In genomic region chrX:60890651-60891050, GRCm38 (mm10) we compare ENCODE assay signal across 13 mouse cellular contexts. TPM values are rescaled to one million over a fixed set of nuclear protein-coding genes. Genes with fewer than 3 reads are reported as not detected.
DNase-seq lines count a peak whose midpoint lies in the region; ATAC-seq and TF ChIP-seq lines count a peak whose summit lies in the region.
"Had no signal": no experiment of that assay in that cellular context is flagged by ENCODE, and none has a peak within 500 bp of the region (broad histone marks: within the 10 kb centered on the region; RNA-seq: fewer than 3 reads in every experiment).

No protein-coding gene starts in this region.

- H3K27me3 ChIP-seq in limb, embryonic 11.5 days (ENCODE audit: control insufficient read depth, insufficient read depth, low read length), result peaks cover 40% of the 10 kb centered on the region
- H3K27me3 ChIP-seq in limb, embryonic 10.5 days (ENCODE audit: low read depth, poor library complexity, severe bottlenecking), result peaks cover 91% of the 10 kb centered on the region
- peaks cover 64% of the 10 kb centered on the region for H3K27me3 ChIP-seq in forebrain, embryonic 10.5 days (ENCODE audit: poor library complexity, severe bottlenecking)
- H3K27me3 ChIP-seq in hindbrain, postnatal 0 days (ENCODE audit: insufficient read depth, low read length), result no peaks in the 10 kb centered on the region
- no peaks in the 10 kb centered on the region for H3K27me3 ChIP-seq in neural tube, embryonic 14.5 days (ENCODE audit: control insufficient read depth, insufficient read depth, low read length)

- H3K4me1 ChIP-seq in limb, embryonic 11.5 days (ENCODE audit: control insufficient read depth, insufficient read depth, low read length), result no peaks in the 10 kb centered on the region
- peaks cover 9% of the 10 kb centered on the region; the same call in 1 of the 2 replicates for H3K4me1 ChIP-seq in limb, embryonic 10.5 days
- peaks cover 31% of the 10 kb centered on the region for H3K4me1 ChIP-seq in forebrain, embryonic 10.5 days
- no peaks in the 10 kb centered on the region for H3K4me1 ChIP-seq in hindbrain, postnatal 0 days (ENCODE audit: insufficient read depth, low read length)
- no peaks in the 10 kb centered on the region for H3K4me1 ChIP-seq in neural tube, embryonic 14.5 days (ENCODE audit: control insufficient read depth, insufficient read depth, low read length)
- H3K4me1 ChIP-seq: embryonic facial prominence, embryonic 12.5 days had no signal

- H3K9me3 ChIP-seq in limb, embryonic 11.5 days (ENCODE audit: control insufficient read depth, low read length), result 0 out of 2 replicates have a peak, but pooled peaks cover 3% of the 10 kb centered on the region
- no peaks in the 10 kb centered on the region for H3K9me3 ChIP-seq in limb, embryonic 10.5 days (replicated peaks)
- H3K9me3 ChIP-seq in forebrain, embryonic 10.5 days, result no peaks in the 10 kb centered on the region; the same call in 1 of the 2 replicates
- H3K9me3 ChIP-seq in hindbrain, postnatal 0 days (ENCODE audit: low read length), result no peaks in the 10 kb centered on the region
- no peaks in the 10 kb centered on the region for H3K9me3 ChIP-seq in neural tube, embryonic 14.5 days (ENCODE audit: control insufficient read depth, low read length)
- H3K9me3 ChIP-seq: embryonic facial prominence, embryonic 12.5 days had no signal

- no peak for TF ChIP-seq CTCF in hindbrain, postnatal 0 days (IDR thresholded peaks at IDR 0.05; ENCODE audit: low read depth)

- no peak overlapping the region for H3K9ac ChIP-seq in limb, embryonic 11.5 days (ENCODE audit: low read length)
- no peak overlapping the region for H3K9ac ChIP-seq in hindbrain, postnatal 0 days (replicated peaks; ENCODE audit: low read length)
- no peak overlapping the region for H3K9ac ChIP-seq in neural tube, embryonic 14.5 days (replicated peaks; ENCODE audit: low read depth, low read length)
- H3K9ac ChIP-seq: embryonic facial prominence, embryonic 12.5 days had no signal

- ATAC-seq in limb, embryonic 11.5 days (ENCODE audit: insufficient number of reproducible peaks, low FRiP score, low TSS enrichment, low read depth), result no peak
- ATAC-seq in hindbrain, postnatal 0 days, result no peak
- ATAC-seq in neural tube, embryonic 14.5 days (ENCODE audit: low read depth), result no peak

- no peak overlapping the region for H3K4me2 ChIP-seq in limb, embryonic 11.5 days (ENCODE audit: low read depth, severe bottlenecking)
- H3K4me2 ChIP-seq in hindbrain, postnatal 0 days (ENCODE audit: low read depth, low read length), result peak overlapping the region; percentile 59
- H3K4me2 ChIP-seq in neural tube, embryonic 14.5 days (ENCODE audit: low read depth, low read length), result peak overlapping the region; percentile 59; the same call in 1 of the 2 replicates

- DNase-seq in limb, embryonic 11.5 days (ENCODE audit: low spot score), result peak; percentile 27
- DNase-seq in limb, embryonic 10.5 days (ENCODE audit: low spot score), result no peak
- DNase-seq in forebrain, embryonic 10.5 days (ENCODE audit: extremely low spot score, low spot score), result no peak
- peak; percentile 1 for DNase-seq in hindbrain, postnatal 0 days (ENCODE audit: low spot score)
- no peak for DNase-seq in urinary bladder, postnatal 10 days (ENCODE audit: low spot score)
- no peak for DNase-seq in spleen, postnatal 4 days (ENCODE audit: low spot score in 2 of 2)
- DNase-seq: adrenal gland, postnatal 36 days; thymus, adult 18-20 months had no signal

- no peak overlapping the region for H3K4me3 ChIP-seq in limb, embryonic 11.5 days (ENCODE audit: low read depth, low read length)
- H3K4me3 ChIP-seq in limb, embryonic 10.5 days, result no peak overlapping the region
- peak overlapping the region; percentile 69 for H3K4me3 ChIP-seq in forebrain, embryonic 10.5 days
- H3K4me3 ChIP-seq in hindbrain, postnatal 0 days (ENCODE audit: low read length), result peak overlapping the region; percentile 49
- H3K4me3 ChIP-seq in neural tube, embryonic 14.5 days (ENCODE audit: low read depth, low read length), result no peak overlapping the region; the same call in 1 of the 2 replicates

- H3K36me3 ChIP-seq in limb, embryonic 11.5 days (ENCODE audit: control insufficient read depth, insufficient read depth, low read length), result no peaks in the 10 kb centered on the region
- no peaks in the 10 kb centered on the region for H3K36me3 ChIP-seq in limb, embryonic 10.5 days
- H3K36me3 ChIP-seq in forebrain, embryonic 10.5 days (replicated peaks), result peaks cover 8% of the 10 kb centered on the region
- no peaks in the 10 kb centered on the region for H3K36me3 ChIP-seq in hindbrain, postnatal 0 days (ENCODE audit: insufficient read depth, low read length)
- no peaks in the 10 kb centered on the region for H3K36me3 ChIP-seq in neural tube, embryonic 14.5 days (ENCODE audit: control insufficient read depth, insufficient read depth, low read length)
- H3K36me3 ChIP-seq: embryonic facial prominence, embryonic 12.5 days; G1E had no signal

- 18% methylated on average over 18 of the region's 18 CpGs for WGBS in limb, embryonic 11.5 days
- 19% methylated on average over 18 of the region's 18 CpGs for WGBS in limb, embryonic 10.5 days
- 20% methylated on average over 18 of the region's 18 CpGs for WGBS in forebrain, embryonic 10.5 days
- WGBS in hindbrain, postnatal 0 days, result 30% methylated on average over 18 of the region's 18 CpGs
- 16% methylated on average over 18 of the region's 18 CpGs for WGBS in neural tube, embryonic 14.5 days

- no peak overlapping the region for H3K27ac ChIP-seq in limb, embryonic 11.5 days (replicated peaks; ENCODE audit: low read depth, low read length)
- H3K27ac ChIP-seq in limb, embryonic 10.5 days, result no peak overlapping the region
- H3K27ac ChIP-seq in forebrain, embryonic 10.5 days, result peak overlapping the region; percentile 93
- no peak overlapping the region for H3K27ac ChIP-seq in hindbrain, postnatal 0 days
- no peak overlapping the region for H3K27ac ChIP-seq in neural tube, embryonic 14.5 days (ENCODE audit: low read depth, low read length)
- H3K27ac ChIP-seq: embryonic facial prominence, embryonic 12.5 days had no signal

RNA-seq across cellular contexts. Expression of gene Sox3, which starts 2.6 kb away (rescaled TPM):
- 0.14 TPM in 1 of 2 replicates, not detected in the other for polyA plus RNA-seq in limb, embryonic 11.5 days (2014; fragmentation: Nextera tagmentation; extraction: Ambion mirVana)
- polyA plus RNA-seq in limb, embryonic 10.5 days (2016; fragmentation: Nextera tagmentation; extraction: Ambion mirVana), result not detected in 2 replicates
- 4.7 and 5.2 TPM in 2 replicates for polyA plus RNA-seq in forebrain, embryonic 10.5 days (2016; fragmentation: Nextera tagmentation; extraction: Ambion mirVana)
- total RNA-seq in hindbrain, postnatal 0 days (2014; rRNA removed), result 6.1 and 8.5 TPM in 2 replicates
- 1.3 and 2.4 TPM in 2 replicates for polyA plus RNA-seq in hindbrain, postnatal 0 days (2015; fragmentation: Nextera tagmentation; extraction: Ambion mirVana)
- 0.58 and 0.67 TPM in 2 replicates for polyA plus RNA-seq in neural tube, embryonic 14.5 days (2014; fragmentation: Nextera tagmentation; extraction: Ambion mirVana)
- total RNA-seq: adrenal gland, postnatal 36 days; G1E had no signal
- polyA plus RNA-seq: G1E; gonadal fat pad, adult 2 months; liver, embryonic 16.5 days had no signal

Comparison
In these comparisons a context has a peak if more than half of its experiments do, and no peak if none do; other contexts are left out.
1. DNase-seq: peak in limb, embryonic 11.5 days (single experiment) and hindbrain, postnatal 0 days (single experiment); none in limb, embryonic 10.5 days (single experiment), forebrain, embryonic 10.5 days (single experiment), urinary bladder, postnatal 10 days (single experiment) and spleen, postnatal 4 days (0 of 2).
2. H3K4me3 ChIP-seq: peak in forebrain, embryonic 10.5 days (single experiment) and hindbrain, postnatal 0 days (single experiment); none in limb, embryonic 11.5 days (single experiment), limb, embryonic 10.5 days (single experiment) and neural tube, embryonic 14.5 days (single experiment).